Mouse (Mus musculus) hindbrain, embryonic 10.5 days (tissue): ENCODE results near the gene Zfp764. TPM values are rescaled to one million over a fixed set of nuclear protein-coding genes. Genes with fewer than 3 reads are reported as not detected.
"Not testable (repeated sequence)": the region's sequence is repeated elsewhere in the genome, so short reads cannot be mapped to it uniquely, and the experiment has no call there.

ENCODE experiments used
- DNase-seq: peaks from one replicate; pipeline ENCODE4 v3.0.0-alpha.2; 2017; ENCODE audit warnings: low spot score
- H3K27ac ChIP-seq: fragments of 300-500 bp; sonication (generic); 2 replicates; pipeline ENCODE4 v1.5.1; 2016; ENCODE audit warnings: mild to moderate bottlenecking, moderate library complexity
- H3K27me3 ChIP-seq: fragments of 300-500 bp; sonication (generic); 2 replicates; pipeline ENCODE4 v1.6.1; 2016; ENCODE audit warnings: mild to moderate bottlenecking; ENCODE audit not compliant: poor library complexity, insufficient read depth, severe bottlenecking
- H3K36me3 ChIP-seq: fragments of 300-500 bp; sonication (generic); 2 replicates; pipeline ENCODE4 v1.6.1; 2016; ENCODE audit warnings: mild to moderate bottlenecking, moderate library complexity
- H3K4me1 ChIP-seq: fragments of 300-500 bp; sonication (generic); replicated peaks from 2 replicates; pipeline ENCODE4 v1.6.1; 2016; ENCODE audit warnings: mild to moderate bottlenecking
- H3K4me3 ChIP-seq: fragments of 300-500 bp; sonication (generic); 2 replicates; pipeline ENCODE4 v1.5.1; 2016; ENCODE audit warnings: mild to moderate bottlenecking, moderate library complexity
- H3K9me3 ChIP-seq: fragments of 300-500 bp; sonication (generic); 2 replicates; pipeline ENCODE4 v1.6.1; 2016; ENCODE audit warnings: mild to moderate bottlenecking, moderate library complexity
- WGBS: fragments of 180-500 bp; shearing (Covaris S2); methylation state at CpG from one replicate; pipeline ENCODE4 v1.1.7; 2016; 5-methylcytosine and 5-hydroxymethylcytosine counted together
- polyA plus RNA-seq: library from polyadenylated mRNA; unstranded; fragments of >200 nt; fragmentation: Nextera tagmentation; extraction: Ambion mirVana; gene quantifications from 2 replicates; pipeline ENCODE4 v1.2.1, GENCODE M21; 2016

The Zfp764 gene
- polyA plus RNA-seq, result 6.6 and 7.1 TPM in 2 replicates

DNA sequence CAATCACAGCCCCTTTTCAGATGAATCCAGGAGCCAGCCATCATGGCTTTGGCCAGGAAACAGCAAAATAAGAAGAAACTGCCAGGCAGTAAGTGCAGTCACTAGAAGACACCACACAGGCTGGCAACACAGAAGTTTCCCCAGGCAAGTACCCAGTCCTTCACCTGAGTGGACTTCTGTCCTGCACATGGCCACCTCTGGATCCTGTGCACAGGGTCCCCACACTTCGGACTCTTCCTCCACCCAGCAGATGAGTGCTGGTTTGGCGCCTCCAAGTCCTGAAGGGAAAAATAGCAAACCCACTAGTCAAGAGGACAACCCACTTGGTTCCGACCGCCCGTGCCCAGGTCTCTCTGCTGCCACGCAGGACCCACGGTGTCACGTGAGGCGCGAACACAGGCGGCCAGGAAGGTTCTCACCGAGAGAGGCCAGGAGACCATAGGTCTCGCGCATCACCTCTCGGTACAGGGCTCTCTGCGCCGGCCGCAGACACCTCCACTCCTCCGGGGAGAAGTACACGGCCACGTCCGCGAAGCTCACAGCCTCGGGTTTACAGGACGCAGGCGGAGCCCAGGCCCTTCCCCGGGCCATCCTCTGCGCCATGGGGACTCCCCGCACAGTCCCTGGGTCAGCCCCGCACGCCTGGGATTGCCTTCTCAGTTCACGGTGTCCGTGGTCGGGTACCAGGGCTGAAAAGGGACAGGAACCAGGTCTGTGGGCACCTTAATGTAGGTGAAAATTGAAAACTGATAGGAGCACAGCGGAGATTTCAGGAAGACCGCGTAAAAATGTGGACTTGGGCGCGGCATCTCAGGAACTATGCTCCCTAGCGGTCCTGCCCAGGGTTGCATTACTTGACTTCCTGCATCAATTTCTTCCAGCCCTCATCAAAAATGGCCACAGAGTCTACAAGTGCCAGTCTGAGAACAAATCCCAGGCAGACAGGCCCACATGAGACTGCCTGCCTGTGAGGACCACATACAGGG lies at the start of gene Zfp764:
Gene Zfp764, minus strand, starts transcription at position 821 of the 986 bp plus-strand sequence.
- peak within 1 kb of the TSS; percentile 70 for H3K4me3 ChIP-seq
- peak; percentile 83 for DNase-seq
- peaks cover 13% of the 10 kb centered on the region for H3K4me1 ChIP-seq
- WGBS, result 6% methylated on average over 40 of the region's 40 CpGs
- H3K36me3 ChIP-seq, result peaks cover 13% of the 10 kb centered on the region
- H3K9me3 ChIP-seq, H3K27me3 ChIP-seq: not testable (repeated sequence)
- peak within 1 kb of the TSS; percentile 92 for H3K27ac ChIP-seq

DNA sequence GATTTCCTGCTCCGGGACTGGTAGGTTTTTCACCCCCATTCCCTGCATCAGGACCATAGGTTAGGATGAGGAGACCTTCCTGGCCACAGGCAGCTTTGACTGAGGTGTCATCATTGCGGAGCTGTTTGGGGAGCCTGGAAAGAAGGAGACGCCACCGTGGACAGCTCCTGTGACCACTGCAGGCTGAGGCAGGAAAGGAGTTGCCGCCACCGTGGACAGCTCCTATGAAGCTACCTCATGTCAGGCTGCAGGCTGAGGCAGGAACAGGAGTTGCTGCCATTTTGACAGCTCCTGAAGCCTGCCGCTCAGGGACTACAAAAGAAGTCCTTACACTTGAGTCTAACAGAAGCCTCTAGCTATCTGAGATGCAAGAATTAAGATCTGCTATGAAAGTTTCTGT lies 48.3 kb upstream of the Zfp764 start:
- Histone ChIP-seq H3K4me1 (peaks cover 34% of the 10 kb centered on the region), H3K4me3 (no peak overlapping the region), H3K36me3 (peaks cover 86% of the 10 kb centered on the region), H3K27me3 (no peaks in the 10 kb centered on the region), H3K9me3 (peaks cover 16% of the 10 kb centered on the region), H3K27ac (no peak overlapping the region)
- 94% methylated on average over 7 of the region's 7 CpGs for WGBS
- DNase-seq, result no peak

DNA sequence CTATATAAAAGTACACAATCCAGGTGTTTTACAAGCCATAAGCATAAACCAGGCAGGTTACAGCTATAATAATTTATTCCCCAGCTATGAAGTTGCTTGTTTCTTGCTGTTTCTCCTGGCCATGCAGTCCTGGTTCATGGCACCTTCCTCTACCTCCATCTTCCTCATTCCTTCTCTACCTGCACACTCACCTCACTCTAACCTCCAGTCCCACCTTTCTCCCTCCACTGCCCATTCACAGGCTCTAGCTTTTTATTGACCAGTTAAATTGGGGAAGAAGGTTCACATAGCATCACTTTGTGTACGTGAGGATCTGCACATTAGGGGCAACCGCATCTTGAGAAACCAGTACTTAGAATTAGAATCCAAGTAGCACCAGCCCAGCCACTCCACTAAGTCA lies 46.4 kb upstream of the Zfp764 start:
- no peak overlapping the region for H3K4me3 ChIP-seq
- 96% methylated on average over 2 of the region's 2 CpGs for WGBS
- no peaks in the 10 kb centered on the region for H3K27me3 ChIP-seq
- peaks cover 43% of the 10 kb centered on the region for H3K4me1 ChIP-seq
- H3K9me3 ChIP-seq, result peaks cover 16% of the 10 kb centered on the region
- no peak overlapping the region for H3K27ac ChIP-seq
- H3K36me3 ChIP-seq, result peaks cover 74% of the 10 kb centered on the region
- DNase-seq, result no peak

DNA sequence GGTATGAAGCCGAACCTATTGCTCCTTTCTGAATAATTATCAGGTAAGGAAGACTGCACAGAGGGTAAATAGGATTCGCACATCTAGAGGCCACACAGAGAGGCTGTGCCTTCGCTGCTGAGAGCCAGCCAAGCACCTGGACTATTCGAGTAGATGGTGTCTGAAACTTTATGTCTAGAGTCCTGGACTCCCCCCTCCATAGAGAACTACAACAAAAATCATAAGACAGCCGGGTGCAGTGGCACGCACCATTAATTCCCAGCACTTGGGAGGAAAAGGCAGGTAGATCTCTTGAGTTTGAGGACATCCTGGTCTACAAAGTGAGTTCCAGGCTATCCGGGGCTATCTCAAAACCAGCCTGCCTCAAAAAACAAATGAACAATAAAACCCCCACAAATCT lies 43.3 kb upstream of the Zfp764 start:
- Histone ChIP-seq H3K9me3 (peaks cover 2% of the 10 kb centered on the region; the same call in 1 of the 2 replicates), H3K4me1 (peaks cover 49% of the 10 kb centered on the region), H3K27me3 (no peaks in the 10 kb centered on the region), H3K4me3 (peak overlapping the region; percentile 97), H3K36me3 (peaks cover 70% of the 10 kb centered on the region), H3K27ac (peak overlapping the region; percentile 100)
- DNase-seq, result no peak
- 88% methylated on average over 7 of the region's 7 CpGs for WGBS

DNA sequence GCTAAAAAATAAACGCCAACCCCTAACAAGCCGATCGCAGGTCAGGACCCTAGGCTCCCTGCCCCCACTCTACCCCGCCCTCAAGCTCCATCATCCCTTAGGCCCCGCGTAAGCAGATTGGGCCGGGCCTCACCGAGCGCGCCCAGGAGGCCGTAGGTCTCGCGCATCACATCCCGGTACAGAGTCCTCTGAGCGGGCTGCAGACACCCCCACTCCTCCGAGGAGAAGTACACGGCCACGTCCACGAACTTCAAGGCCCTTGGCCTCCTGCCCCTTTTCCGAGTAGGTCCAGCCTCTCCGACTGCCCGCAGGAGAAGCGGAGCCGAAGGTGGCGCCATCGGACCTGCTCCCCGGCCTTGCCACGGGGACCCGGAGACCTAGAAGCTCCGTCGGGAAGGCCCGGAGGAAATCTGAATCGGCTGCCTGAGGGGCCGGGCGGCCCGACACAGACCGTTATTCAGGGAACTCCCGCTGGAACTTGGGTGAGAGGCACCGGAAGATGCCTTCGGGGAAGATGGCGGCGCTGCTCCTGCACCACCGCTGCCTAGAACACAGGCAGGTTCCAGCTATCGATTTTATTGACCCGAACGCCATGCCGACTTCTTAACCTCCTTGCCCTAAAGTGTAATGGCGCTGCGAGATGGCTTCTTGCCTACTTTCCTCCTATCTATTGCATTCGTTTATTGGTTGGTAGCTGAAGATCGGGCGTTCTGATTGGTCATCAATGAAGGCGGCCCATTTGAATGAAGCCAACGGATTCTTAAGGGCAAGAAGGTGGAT lies 42.1 kb upstream of the Zfp764 start, which contains the start of gene Zfp689:
Gene Zfp689, minus strand, starts transcription at position 638 of the 780 bp plus-strand sequence.
- H3K27me3 ChIP-seq, result no peaks in the 10 kb centered on the region
- DNase-seq, result peak; percentile 94
- H3K27ac ChIP-seq, result peak within 1 kb of the TSS; percentile 100
- H3K4me3 ChIP-seq, result peak within 1 kb of the TSS; percentile 97
- peaks cover 72% of the 10 kb centered on the region for H3K36me3 ChIP-seq
- peaks cover 54% of the 10 kb centered on the region for H3K4me1 ChIP-seq
- no peaks in the 10 kb centered on the region for H3K9me3 ChIP-seq
- under 1% methylated on average over 54 of the region's 54 CpGs for WGBS

DNA sequence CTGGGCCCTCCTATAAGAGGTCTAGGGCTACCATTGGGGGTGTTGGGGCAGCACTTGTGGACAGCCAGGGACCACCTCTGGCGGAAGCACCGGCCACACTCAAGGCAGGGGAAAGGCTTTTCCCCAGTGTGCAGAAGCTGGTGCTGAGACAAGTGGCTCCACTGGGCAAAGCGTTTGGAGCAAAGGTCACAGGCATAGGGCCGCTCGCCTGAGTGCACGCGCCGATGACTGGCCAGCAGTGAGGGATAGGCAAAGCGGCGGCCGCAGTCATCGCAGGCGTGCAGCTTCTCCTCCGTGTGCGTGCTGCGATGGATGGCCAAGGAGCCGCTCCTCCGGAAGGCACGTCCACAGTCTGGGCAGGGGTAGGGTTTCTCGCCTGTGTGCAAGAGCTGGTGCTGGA lies 37.4 kb upstream of the Zfp764 start:
- H3K9me3 ChIP-seq, result peaks cover under 1% of the 10 kb centered on the region; the same call in 1 of the 2 replicates
- peaks cover 14% of the 10 kb centered on the region; the same call in 1 of the 2 replicates for H3K4me1 ChIP-seq
- 90% methylated on average over 20 of the region's 20 CpGs for WGBS
- no peak overlapping the region for H3K4me3 ChIP-seq
- DNase-seq, result no peak
- H3K36me3 ChIP-seq, result peaks cover 72% of the 10 kb centered on the region
- no peak overlapping the region for H3K27ac ChIP-seq
- no peaks in the 10 kb centered on the region for H3K27me3 ChIP-seq

DNA sequence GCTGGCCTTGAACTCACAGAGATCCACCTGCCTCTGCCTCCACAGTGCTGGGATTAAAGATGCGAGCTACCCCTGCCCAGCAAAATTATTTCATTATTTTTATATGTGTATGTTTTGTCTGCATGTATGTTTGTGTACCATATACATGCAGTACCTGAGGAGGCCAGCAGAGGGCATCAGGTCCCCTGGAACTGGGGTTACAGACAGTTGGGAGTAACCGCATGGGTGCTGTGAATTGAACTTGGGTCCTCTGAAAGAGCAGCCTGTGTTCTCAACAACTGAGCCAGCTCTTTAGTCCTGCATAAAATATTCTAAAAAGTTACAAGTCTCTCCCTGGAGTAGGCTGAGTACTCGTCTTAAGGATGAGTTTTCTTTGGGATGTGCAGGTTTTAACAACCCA lies 31.1 kb upstream of the Zfp764 start:
- no peak overlapping the region for H3K27ac ChIP-seq
- peaks cover 15% of the 10 kb centered on the region for H3K9me3 ChIP-seq
- peak; percentile 25 for DNase-seq
- H3K4me3 ChIP-seq, result no peak overlapping the region
- H3K4me1 ChIP-seq, result no peaks in the 10 kb centered on the region
- H3K36me3 ChIP-seq, result peaks cover 26% of the 10 kb centered on the region
- WGBS, result 94% methylated on average over 3 of the region's 3 CpGs
- H3K27me3 ChIP-seq, result no peaks in the 10 kb centered on the region

DNA sequence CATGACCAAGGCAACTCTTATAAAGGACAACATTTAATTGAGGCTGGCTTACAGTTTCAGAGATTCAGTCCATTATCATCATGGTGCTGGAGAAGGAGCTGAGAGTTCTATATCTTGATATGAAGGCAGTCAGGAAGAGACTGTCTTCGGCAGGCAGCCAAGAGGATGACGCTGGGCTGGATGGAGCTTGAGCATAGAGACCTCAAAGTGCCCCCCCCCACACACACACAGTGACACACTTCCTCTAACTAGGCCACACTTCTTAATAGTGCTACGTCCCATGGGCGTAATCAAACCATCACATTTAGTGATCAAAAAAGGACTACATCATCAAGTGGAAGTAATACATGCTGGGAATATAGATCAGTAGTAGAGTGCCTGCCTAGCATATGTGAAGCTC lies 28.6 kb upstream of the Zfp764 start:
- H3K36me3 ChIP-seq, result 0 out of 2 replicates have a peak, but pooled peaks cover 5% of the 10 kb centered on the region
- H3K4me3 ChIP-seq, result no peak overlapping the region
- no peak for DNase-seq
- no peak overlapping the region for H3K27ac ChIP-seq
- no peaks in the 10 kb centered on the region for H3K4me1 ChIP-seq
- 89% methylated on average over 4 of the region's 4 CpGs for WGBS
- H3K27me3 ChIP-seq, result no peaks in the 10 kb centered on the region; the same call in 1 of the 2 replicates
- H3K9me3 ChIP-seq, result peaks cover 15% of the 10 kb centered on the region

DNA sequence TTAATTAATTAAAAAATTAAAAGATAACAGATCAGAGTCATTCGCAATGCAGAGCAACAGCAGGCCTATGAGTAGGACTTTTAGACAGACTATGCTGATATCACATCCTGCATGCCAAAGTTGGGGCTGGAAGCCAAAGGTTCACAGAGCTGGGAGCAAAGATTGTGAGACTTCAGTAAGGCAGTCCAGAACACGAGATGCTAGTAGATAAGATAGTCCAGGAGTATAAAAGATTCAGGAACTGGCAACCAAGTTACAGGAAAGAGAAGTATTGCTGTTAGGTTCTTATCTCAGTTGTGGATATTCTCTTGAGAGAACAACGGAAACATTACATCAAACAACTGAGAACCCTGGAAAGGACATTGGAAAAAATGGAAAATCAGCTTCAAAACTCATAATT lies 19.7 kb upstream of the Zfp764 start:
- Histone ChIP-seq H3K27ac (no peak overlapping the region), H3K4me1 (peaks cover 9% of the 10 kb centered on the region), H3K9me3 (no peaks in the 10 kb centered on the region), H3K4me3 (no peak overlapping the region), H3K27me3 (peaks cover 20% of the 10 kb centered on the region), H3K36me3 (no peaks in the 10 kb centered on the region)
- no peak for DNase-seq
- WGBS, result 77% methylated on average over 3 of the region's 3 CpGs

DNA sequence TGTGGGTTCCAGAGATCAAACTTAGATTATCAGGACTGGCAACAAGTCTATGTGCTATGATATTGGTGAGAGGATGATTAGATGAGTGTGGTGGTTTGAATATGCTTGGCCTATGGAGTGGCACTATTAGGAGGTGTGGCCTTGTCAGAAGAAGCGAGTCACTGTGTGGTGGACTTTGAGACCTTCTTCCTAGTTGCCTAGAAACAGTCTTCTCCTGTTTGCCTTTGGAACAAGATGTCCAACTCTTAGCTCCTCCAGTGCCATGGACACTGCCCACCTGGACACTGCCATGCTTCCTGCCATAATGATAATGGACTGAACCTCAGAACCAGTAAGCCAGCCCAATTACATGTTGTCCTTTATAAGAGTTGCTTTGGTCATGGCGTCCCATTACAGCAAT lies 19.3 kb upstream of the Zfp764 start:
- H3K27ac ChIP-seq, result no peak overlapping the region
- no peaks in the 10 kb centered on the region for H3K9me3 ChIP-seq
- no peak overlapping the region for H3K4me3 ChIP-seq
- no peak for DNase-seq
- H3K36me3 ChIP-seq, result no peaks in the 10 kb centered on the region
- H3K27me3 ChIP-seq, result peaks cover 20% of the 10 kb centered on the region
- WGBS, result 88% methylated on average over 2 of the region's 2 CpGs
- peaks cover 13% of the 10 kb centered on the region for H3K4me1 ChIP-seq

DNA sequence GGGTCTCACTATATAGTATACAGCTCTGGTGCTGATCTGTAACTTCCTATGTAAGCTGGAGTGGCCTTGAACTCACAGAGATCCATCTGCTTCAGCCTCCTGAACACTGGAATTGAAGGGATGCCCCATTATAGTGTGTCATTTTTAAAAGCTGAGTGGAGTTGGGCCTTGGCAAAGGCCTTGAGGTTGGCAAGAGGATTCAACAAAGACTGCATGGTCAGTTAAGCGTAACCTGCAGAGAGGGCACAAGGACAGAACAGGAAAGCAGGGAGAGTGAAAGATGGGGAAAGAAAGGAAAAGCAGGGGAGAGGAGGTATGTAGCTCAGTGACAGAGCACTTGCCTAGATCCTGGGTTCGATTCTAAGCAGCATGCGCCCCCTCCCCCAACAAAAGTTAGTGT lies 18.7 kb upstream of the Zfp764 start:
- 86% methylated on average over 3 of the region's 3 CpGs for WGBS
- no peaks in the 10 kb centered on the region for H3K36me3 ChIP-seq
- peaks cover 20% of the 10 kb centered on the region for H3K27me3 ChIP-seq
- H3K4me1 ChIP-seq, result peaks cover 18% of the 10 kb centered on the region
- DNase-seq, result no peak
- no peaks in the 10 kb centered on the region for H3K9me3 ChIP-seq
- H3K27ac ChIP-seq, result no peak overlapping the region
- no peak overlapping the region for H3K4me3 ChIP-seq

DNA sequence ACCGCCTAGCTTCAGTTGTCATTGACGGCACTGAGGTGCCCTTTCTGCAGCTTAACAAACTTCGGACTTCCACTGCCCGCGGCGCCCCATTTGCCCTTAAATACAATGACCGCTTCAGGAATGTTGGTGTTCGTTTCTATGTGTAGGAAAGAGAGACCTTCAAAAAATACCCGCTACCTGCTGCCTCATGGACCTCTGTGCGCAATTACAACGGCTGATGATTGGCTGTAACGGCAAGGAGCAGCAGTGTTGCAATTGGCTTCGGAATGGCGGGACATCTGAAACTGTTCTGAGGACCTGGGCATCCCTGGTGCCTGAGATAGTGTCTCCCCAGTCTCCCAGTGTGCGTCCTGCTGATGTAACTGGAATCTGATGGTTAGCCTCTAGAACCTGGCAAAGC lies 15.6 kb upstream of the Zfp764 start:
- H3K27me3 ChIP-seq, result peaks cover 20% of the 10 kb centered on the region
- 1% methylated on average over 15 of the region's 15 CpGs for WGBS
- peaks cover 18% of the 10 kb centered on the region for H3K4me1 ChIP-seq
- peaks cover 26% of the 10 kb centered on the region for H3K36me3 ChIP-seq
- no peak overlapping the region for H3K27ac ChIP-seq
- H3K9me3 ChIP-seq, result no peaks in the 10 kb centered on the region
- H3K4me3 ChIP-seq, result peak overlapping the region; percentile 92
- no peak for DNase-seq
